Mouse (Mus musculus) erythroblast, embryonic 14.5 days (primary cell): ENCODE results near the gene Blvrb.

ENCODE experiments used
- GATA1 ChIP-seq: IDR thresholded peaks from 2 replicates; pipeline ENCODE4 v1.6.1; 2012; ENCODE audit warnings: low read length, inconsistent platforms, mixed read lengths
- TAL1 ChIP-seq: IDR thresholded peaks from 3 replicates; pipeline ENCODE4 v1.6.1; 2012; ENCODE audit warnings: low read length, inconsistent platforms, mixed read lengths

DNA sequence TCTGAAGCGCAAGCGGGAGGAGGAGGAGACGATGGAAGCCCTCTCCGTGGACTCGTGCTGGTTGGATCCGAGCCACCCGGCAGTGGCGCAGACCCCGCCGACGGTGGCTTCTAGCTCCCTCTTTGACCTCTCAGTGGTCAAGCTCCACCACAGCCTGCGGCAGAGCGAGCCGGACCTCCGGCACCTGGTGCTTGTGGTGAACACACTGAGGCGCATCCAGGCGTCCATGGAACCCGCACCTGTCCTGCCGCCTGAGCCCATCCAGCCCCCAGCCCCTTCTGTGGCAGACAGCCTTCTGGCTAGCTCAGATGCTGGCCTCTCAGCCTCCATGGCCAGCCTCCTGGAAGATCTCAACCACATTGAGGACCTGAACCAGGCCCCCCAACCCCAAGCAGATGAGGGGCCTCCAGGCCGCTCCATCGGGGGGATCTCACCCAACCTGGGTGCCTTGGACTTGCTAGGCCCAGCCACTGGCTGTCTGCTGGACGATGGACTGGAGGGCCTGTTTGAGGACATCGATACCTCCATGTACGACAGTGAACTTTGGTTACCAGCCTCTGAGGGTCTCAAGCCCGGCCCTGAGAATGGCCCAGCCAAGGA is 41.6 kb downstream of the Blvrb start:
- TF ChIP-seq TAL1 (no peak), GATA1 (no peak)
